In the genomic region with DNA sequence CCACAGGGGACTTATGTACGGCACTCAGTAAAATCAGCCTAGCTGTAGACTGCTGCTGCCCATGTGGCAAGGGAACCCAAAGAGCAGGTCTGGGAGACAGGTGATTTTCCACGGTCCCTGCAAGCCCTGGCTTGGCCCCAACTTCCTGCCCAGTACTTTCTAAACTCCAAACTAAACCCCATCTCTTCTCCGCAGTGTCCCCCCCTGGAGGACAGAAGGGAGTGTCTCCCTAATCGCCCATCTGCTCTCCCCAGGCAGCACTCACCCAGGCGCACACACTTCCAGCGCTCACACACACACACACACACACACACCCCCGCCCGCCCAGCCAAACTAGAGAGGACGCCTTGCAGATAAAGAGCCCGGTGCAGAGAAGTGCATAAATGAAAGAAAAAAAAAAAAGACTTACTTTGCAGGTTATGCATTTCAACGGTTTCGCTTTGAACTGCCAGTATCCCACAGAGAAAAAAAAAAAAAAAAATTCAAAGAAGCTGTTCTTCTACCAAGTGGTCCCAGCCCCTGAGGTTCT, we compare ENCODE assay signal across 7 mouse cellular contexts.
A peak's percentile ranks its signal among the peaks of the same experiment; 100 is the strongest.
DNase-seq lines count a peak whose midpoint lies in the region; ATAC-seq lines count a peak whose summit lies in the region.

No protein-coding gene starts in this region.

- no peaks in the 10 kb centered on the region for H3K36me3 ChIP-seq in limb, embryonic 11.5 days (ENCODE audit: control insufficient read depth, insufficient read depth, low read length)
- no peaks in the 10 kb centered on the region for H3K36me3 ChIP-seq in midbrain, embryonic 14.5 days (ENCODE audit: control insufficient read depth, insufficient read depth, low read length)

- no peaks in the 10 kb centered on the region for H3K9me3 ChIP-seq in limb, embryonic 11.5 days (ENCODE audit: control insufficient read depth, low read length)
- H3K9me3 ChIP-seq in midbrain, embryonic 14.5 days (ENCODE audit: control insufficient read depth, low read length) = no peaks in the 10 kb centered on the region

- WGBS in limb, embryonic 11.5 days = under 1% methylated on average over 12 of the region's 12 CpGs
- 0% methylated on average over 12 of the region's 12 CpGs for WGBS in midbrain, embryonic 14.5 days

- peak overlapping the region; percentile 56 for H3K4me3 ChIP-seq in limb, embryonic 11.5 days (ENCODE audit: low read depth, low read length)
- H3K4me3 ChIP-seq in midbrain, embryonic 14.5 days (replicated peaks; ENCODE audit: low read depth, low read length) = peak overlapping the region; percentile 54

- peak overlapping the region; percentile 97 for H3K4me2 ChIP-seq in limb, embryonic 11.5 days (ENCODE audit: low read depth, severe bottlenecking)
- H3K4me2 ChIP-seq in midbrain, embryonic 14.5 days (ENCODE audit: low read length) = peak overlapping the region; percentile 97

- H3K27ac ChIP-seq in limb, embryonic 11.5 days (replicated peaks; ENCODE audit: low read depth, low read length) = no peak overlapping the region
- no peak overlapping the region for H3K27ac ChIP-seq in midbrain, embryonic 14.5 days (replicated peaks; ENCODE audit: low read depth, low read length)

- ATAC-seq in granulocyte monocyte progenitor cell, adult 5-6 weeks (replicated peaks; ENCODE audit: poor library complexity, severe bottlenecking) = peak; percentile 72
- ATAC-seq in limb, embryonic 11.5 days (ENCODE audit: insufficient number of reproducible peaks, low FRiP score, low TSS enrichment, low read depth) = peak; percentile 58
- ATAC-seq in midbrain, embryonic 14.5 days (ENCODE audit: low FRiP score, low TSS enrichment) = peak; percentile 69

- peak; percentile 75 for DNase-seq in adrenal gland, adult 2 months
- DNase-seq in embryo, embryonic 11 days = peak; percentile 67
- DNase-seq in kidney, adult 18-20 months = peak; percentile 67
- peak; percentile 43 for DNase-seq in limb, embryonic 11.5 days (ENCODE audit: low spot score)
- DNase-seq in midbrain, embryonic 14.5 days = peak; percentile 46
- peak; percentile 50 to 51 for DNase-seq in spleen, adult 18-20 months

- H3K4me1 ChIP-seq in limb, embryonic 11.5 days (ENCODE audit: control insufficient read depth, insufficient read depth, low read length) = peaks cover 8% of the 10 kb centered on the region
- peaks cover 27% of the 10 kb centered on the region for H3K4me1 ChIP-seq in midbrain, embryonic 14.5 days (ENCODE audit: control insufficient read depth, insufficient read depth, low read length)

- H3K9ac ChIP-seq in limb, embryonic 11.5 days (ENCODE audit: low read length) = peak overlapping the region; percentile 55
- peak overlapping the region; percentile 63 for H3K9ac ChIP-seq in midbrain, embryonic 14.5 days (replicated peaks; ENCODE audit: low read length)

- 0 out of 2 replicates have a peak, but pooled peaks cover 4% of the 10 kb centered on the region for H3K27me3 ChIP-seq in limb, embryonic 11.5 days (ENCODE audit: control insufficient read depth, insufficient read depth, low read length)
- no peaks in the 10 kb centered on the region for H3K27me3 ChIP-seq in midbrain, embryonic 14.5 days (ENCODE audit: control insufficient read depth, insufficient read depth, low read length)
